Mouse (Mus musculus) liver, postnatal 0 days (tissue): ENCODE data around the gene Defb30.

Experiments
- CTCF ChIP-seq: sonication (generic); IDR thresholded peaks from 2 replicates; pipeline ENCODE4 v1.5.1; 2016; ENCODE audit warnings: antibody characterized with exemption, low read depth
- EP300 ChIP-seq: IDR thresholded peaks from 2 replicates; pipeline ENCODE4 v1.6.1; 2016; ENCODE audit warnings: antibody characterized with exemption, low read depth, mild to moderate bottlenecking

- TF ChIP-seq CTCF (no peak), EP300 (no peak)
Observed at GRCm38 (mm10) chr14:63013082-63013481, 36.7 kb downstream of the Defb30 start.
